Mouse (Mus musculus) heart, adult 2 months (tissue): ENCODE data around the gene Parp16. TPM values are rescaled to one million over a fixed set of nuclear protein-coding genes. Genes with fewer than 3 reads are reported as not detected.
"Not testable (repeated sequence)": the region's sequence is repeated elsewhere in the genome, so short reads cannot be mapped to it uniquely, and the experiment has no call there.

Experiments used
- DNase-seq, 2 experiments: peaks; one replicate each; pipeline ENCODE4 v3.0.0; 2021
- H3K27ac ChIP-seq: fragments of 200-600 bp; 2 replicates; pipeline ENCODE4 v1.8.1; 2022
- H3K27me3 ChIP-seq: fragments of 200-500 bp; 2 replicates; pipeline ENCODE4 v1.6.1; 2012; ENCODE audit warnings: mild to moderate bottlenecking, low read length, inconsistent platforms, mixed read lengths; ENCODE audit not compliant: control insufficient read depth, insufficient read depth
- H3K36me3 ChIP-seq: fragments of 200-500 bp; 2 replicates; pipeline ENCODE4 v1.6.1; 2012; ENCODE audit warnings: low read length, inconsistent platforms; ENCODE audit not compliant: control insufficient read depth, insufficient read depth
- H3K4me1 ChIP-seq: fragments of 200-500 bp; 2 replicates; pipeline ENCODE4 v1.6.1; 2011; ENCODE audit warnings: low read length; ENCODE audit not compliant: control insufficient read depth, insufficient read depth
- H3K4me3 ChIP-seq: fragments of 200-600 bp; 2 replicates; pipeline ENCODE4 v1.8.1; 2022
- H3K79me2 ChIP-seq: fragments of 200-500 bp; replicated peaks from 2 replicates; pipeline ENCODE4 v1.6.1; 2012; ENCODE audit warnings: mild to moderate bottlenecking, inconsistent platforms, low read length, moderate library complexity, mixed read lengths; ENCODE audit not compliant: control insufficient read depth, insufficient read depth
- H3K9ac ChIP-seq: fragments of 200-500 bp; 2 replicates; pipeline ENCODE4 v1.6.1; 2012; ENCODE audit warnings: low read depth, mild to moderate bottlenecking, control low read depth, inconsistent platforms, low read length, mixed read lengths
- CTCF ChIP-seq: fragments of 200-600 bp; IDR thresholded peaks from 2 replicates; pipeline ENCODE4 v1.8.1; 2022; ENCODE audit warnings: antibody characterized with exemption, mild to moderate bottlenecking, moderate library complexity
- EP300 ChIP-seq: fragments of 200-500 bp; IDR thresholded peaks from 2 replicates; pipeline ENCODE4 v1.6.1; 2011; ENCODE audit warnings: low read depth, low read length, control low read depth; ENCODE audit not compliant: insufficient read depth
- POLR2A ChIP-seq: fragments of 200-500 bp; IDR thresholded peaks from 2 replicates; pipeline ENCODE4 v1.6.1; 2011; ENCODE audit warnings: mild to moderate bottlenecking, low read depth, low read length, control low read depth; ENCODE audit not compliant: insufficient read depth
- WGBS: fragments of 180-500 bp; shearing (Covaris S2); methylation state at CpG from one replicate; pipeline ENCODE4 v1.1.7; 2018; 5-methylcytosine and 5-hydroxymethylcytosine counted together
- intact Hi-C: fragments of 180-260 bp; cut with DNase I; formaldehyde crosslinking; loops from one replicate; pipeline ENCODE4 v1.15.1; 2025
- polyA plus RNA-seq: library from polyadenylated mRNA; depleted of rRNA; stranded (reverse); fragments of >200 nt; gene quantifications from 2 replicates; pipeline ENCODE4 v1.2.3, GENCODE M21; 2012
- total RNA-seq, 2 experiments: library from RNA; stranded (reverse); gene quantifications; 2 replicates each; pipeline ENCODE4 v1.2.3; 2021

Parp16 gene
- total and polyA plus RNA-seq, 3 experiments: 2.6 to 3.7 (median 3.1) TPM

DNA sequence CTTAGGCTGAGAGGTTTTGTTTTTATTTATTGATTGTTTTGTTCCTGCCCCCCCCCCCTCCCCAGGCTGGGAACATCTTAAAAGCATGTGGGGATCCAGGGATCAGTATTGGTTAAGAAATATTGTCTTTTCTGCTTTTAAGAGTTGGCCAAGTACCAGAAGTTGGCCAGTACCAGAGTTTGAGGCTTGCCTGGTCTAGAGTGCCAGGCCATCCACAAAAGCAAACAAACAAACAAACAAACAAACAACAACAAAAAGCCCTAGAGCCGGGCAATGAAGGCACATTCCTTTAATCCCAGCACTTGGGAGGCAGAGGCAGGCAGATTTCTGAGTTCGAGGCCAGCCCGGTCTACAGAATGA lies 5.8 kb downstream of the Parp16 start:
- Histone ChIP-seq H3K27ac (peak overlapping the region; percentile 95), H3K9ac (no peak overlapping the region; the same call in 1 of the 2 replicates), H3K36me3 (peaks cover 3% of the 10 kb centered on the region; the same call in 1 of the 2 replicates), H3K4me1 (peaks cover 11% of the 10 kb centered on the region), H3K27me3 (no peaks in the 10 kb centered on the region), H3K79me2 (no peaks in the 10 kb centered on the region), H3K4me3 (no peak overlapping the region)
- no peak for DNase-seq
- TF ChIP-seq CTCF (no peak), POLR2A (no peak)
- intact Hi-C loops: no loop called here
- 56% methylated on average over 3 of the region's 3 CpGs for WGBS

DNA sequence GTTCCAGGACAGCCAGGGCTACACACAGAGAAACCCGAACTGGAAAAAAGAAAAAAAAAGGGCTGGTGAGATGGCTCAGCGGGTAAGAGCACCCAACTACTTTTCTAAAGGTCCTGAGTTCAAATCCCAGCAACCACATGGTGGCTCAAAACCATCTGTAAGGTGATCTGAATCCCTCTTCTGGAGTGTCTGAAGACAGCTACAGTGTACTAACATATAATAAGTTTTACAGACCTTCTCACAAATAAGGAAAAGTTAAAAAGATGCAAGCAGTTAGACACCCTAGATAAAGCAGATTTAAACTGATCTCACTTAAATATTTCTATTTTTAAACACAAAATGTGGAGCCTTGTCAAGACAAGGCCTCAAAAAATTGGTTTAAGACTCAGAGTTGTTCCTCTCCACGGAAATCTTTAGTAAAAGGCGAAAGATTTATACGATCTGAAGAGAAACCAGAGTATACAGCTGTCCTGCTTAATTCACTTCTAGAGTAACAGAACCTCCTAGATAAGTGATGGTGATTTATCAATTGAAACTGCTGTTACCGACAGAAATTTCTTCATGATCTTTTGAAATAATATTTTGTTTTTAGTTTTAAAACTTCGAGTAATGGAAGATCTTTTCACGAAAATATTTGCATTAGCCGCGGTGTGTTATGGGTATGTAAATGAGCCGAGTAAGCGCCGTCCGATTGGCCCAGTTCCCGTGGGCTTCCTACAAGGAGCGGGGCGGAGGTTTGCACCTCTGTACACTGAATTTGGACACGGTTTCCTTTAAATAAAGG lies 6.4 kb downstream of the Parp16 start:
- peak overlapping the region; percentile 95 for H3K27ac ChIP-seq
- TF ChIP-seq CTCF (no peak), POLR2A (0 out of 2 replicates have a peak, but pooled peaks have one; percentile 55)
- H3K9ac ChIP-seq: peak overlapping the region; percentile 95
- H3K79me2 ChIP-seq: no peaks in the 10 kb centered on the region
- H3K4me3 ChIP-seq: peak overlapping the region; percentile 60
- DNase-seq: peak; percentile 82 to 86
- H3K4me1 ChIP-seq: peaks cover 8% of the 10 kb centered on the region
- WGBS: 2% methylated on average over 18 of the region's 18 CpGs
- no peaks in the 10 kb centered on the region for H3K27me3 ChIP-seq
- intact Hi-C loops: no loop called here
- no peaks in the 10 kb centered on the region for H3K36me3 ChIP-seq

DNA sequence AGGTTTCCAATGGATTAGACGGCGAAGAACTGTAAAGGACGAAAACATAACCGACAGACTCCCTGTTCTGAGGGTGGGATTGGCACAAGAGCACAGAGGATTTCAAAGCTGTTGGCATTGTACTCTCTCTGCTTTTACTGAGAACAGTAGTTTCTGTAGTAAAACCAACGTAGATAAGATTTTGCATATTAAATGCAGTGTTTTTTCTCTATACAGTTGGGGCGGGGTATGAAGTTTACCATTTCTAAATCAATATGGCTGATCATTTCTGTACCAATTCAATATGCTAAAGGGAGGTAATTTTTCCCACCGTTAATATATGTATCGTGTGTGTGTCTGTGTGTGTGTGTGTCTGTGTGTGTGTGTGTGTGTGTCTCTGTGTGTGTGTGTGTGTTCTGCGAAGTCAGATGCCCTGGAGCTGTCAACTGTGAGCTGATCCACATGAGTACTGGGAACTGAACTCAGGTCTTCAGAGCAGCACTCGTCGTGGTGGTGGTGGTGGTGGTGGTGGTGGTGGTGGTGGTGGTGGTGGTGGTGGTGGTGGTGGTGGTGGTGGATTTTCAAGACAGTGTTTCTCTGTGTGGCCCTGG lies 7.1 kb downstream of the Parp16 start:
- intact Hi-C loops: no loop called here
- TF ChIP-seq EP300 (no peak), POLR2A (no peak; the same call in 1 of the 2 replicates), CTCF (no peak)
- Histone ChIP-seq H3K79me2 (no peaks in the 10 kb centered on the region), H3K9ac (peak overlapping the region; percentile 95), H3K27ac (peak overlapping the region; percentile 95), H3K36me3 (no peaks in the 10 kb centered on the region), H3K4me3 (peak overlapping the region; percentile 60), H3K4me1 (peaks cover 6% of the 10 kb centered on the region), H3K27me3 (no peaks in the 10 kb centered on the region)
- no peak for DNase-seq
- 31% methylated on average over 11 of the region's 11 CpGs for WGBS

DNA sequence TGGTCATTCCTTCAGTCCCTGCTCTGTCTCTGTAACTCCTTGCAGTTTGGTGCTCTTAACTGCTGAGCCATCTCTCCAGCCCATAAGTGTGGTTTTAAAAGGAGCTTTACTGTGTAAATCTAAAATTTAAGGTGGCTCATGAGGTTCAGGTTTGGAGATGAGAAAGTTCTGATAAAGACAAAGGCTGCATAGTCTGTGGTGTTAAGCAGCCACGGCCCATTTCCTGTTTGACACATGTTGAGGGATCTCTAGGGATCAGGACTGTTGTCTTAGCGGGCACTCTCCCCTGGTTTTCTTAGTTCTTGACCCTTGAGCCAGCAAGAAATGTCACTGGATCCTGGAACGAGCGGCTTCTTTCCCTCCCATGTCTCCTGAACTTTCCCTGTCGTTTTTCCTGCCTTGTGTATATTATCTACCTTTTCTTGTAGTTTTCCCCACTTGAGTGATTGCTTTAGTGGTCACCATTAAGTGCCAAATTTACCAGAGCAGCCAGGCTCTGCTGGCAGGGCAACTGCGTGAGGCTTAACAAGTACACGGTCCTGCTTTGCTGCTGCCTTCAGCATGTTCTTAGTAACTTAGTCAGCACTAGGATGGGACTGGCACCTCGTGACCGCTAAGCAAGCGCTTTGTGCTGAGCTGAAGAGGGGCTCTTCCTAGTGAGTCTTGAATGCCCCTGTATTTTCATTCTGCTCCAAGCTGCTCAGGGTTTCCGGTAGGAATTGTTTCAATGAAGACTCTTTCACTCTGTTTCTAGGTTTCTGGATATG lies 10.1 kb downstream of the Parp16 start:
- H3K27ac ChIP-seq: no peak overlapping the region
- peak overlapping the region; percentile 33; the same call in 1 of the 2 replicates for H3K9ac ChIP-seq
- no peak overlapping the region for H3K4me3 ChIP-seq
- no peak for DNase-seq
- no peak for TF ChIP-seq CTCF
- TF ChIP-seq POLR2A: no peak
- TF ChIP-seq EP300: no peak
- WGBS: 52% methylated on average over 11 of the region's 11 CpGs
- H3K36me3 ChIP-seq: no peaks in the 10 kb centered on the region
- H3K27me3 ChIP-seq: no peaks in the 10 kb centered on the region
- H3K79me2 ChIP-seq: no peaks in the 10 kb centered on the region
- H3K4me1 ChIP-seq: peaks cover 5% of the 10 kb centered on the region
- intact Hi-C loops: no loop called here

DNA sequence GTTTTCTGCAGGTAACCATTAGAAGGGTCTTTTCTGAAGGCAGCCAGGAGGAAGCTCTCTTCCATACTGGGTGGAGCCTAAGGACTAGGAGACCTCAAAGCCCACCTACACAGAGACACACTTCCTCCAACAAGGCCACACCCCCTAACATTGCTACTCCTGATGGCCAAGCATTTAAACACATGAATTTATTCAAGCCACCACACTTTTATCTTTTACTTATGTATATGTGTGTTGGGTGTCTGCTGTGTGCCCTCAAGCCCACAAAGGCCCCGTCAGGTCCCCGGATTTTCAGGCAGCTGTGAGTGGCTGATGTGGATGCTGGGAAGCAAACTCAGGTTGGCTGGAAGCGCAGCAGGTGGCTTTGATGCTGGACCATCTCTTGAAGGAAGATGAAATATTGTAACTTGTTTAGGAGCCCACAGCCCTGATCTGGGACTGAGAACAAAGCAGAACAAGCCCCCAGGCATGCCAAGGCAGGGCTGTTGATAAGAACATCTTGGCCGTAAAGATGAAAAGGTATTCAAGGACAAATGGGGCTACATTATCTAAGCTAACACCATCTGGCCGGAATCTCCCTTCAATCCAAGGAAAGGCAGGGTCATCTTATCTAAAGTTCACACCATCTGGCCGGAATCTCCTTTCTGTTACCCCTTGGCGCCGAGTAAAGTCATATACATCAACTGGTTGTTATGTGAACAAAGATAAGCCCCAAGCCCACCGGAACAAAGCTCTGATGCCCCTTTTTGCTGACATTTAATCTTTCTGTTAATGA lies 12.1 kb downstream of the Parp16 start:
- H3K27ac ChIP-seq, H3K9ac ChIP-seq, DNase-seq, H3K36me3 ChIP-seq, H3K79me2 ChIP-seq, intact Hi-C loops, H3K4me1 ChIP-seq, H3K4me3 ChIP-seq, H3K27me3 ChIP-seq: not testable (repeated sequence)
- 72% methylated on average over 9 of the region's 9 CpGs for WGBS
